Mouse (Mus musculus) lung, adult 2 months (tissue): ENCODE data around the gene Pex6.

Experiments
- CTCF ChIP-seq: fragments of 200-500 bp; IDR thresholded peaks from 2 replicates; pipeline ENCODE4 v1.5.1; 2011; ENCODE audit warnings: mild to moderate bottlenecking, low read length, control low read depth; ENCODE audit not compliant: insufficient read depth
- POLR2A ChIP-seq: fragments of 200-500 bp; IDR thresholded peaks from 2 replicates; pipeline ENCODE4 v1.6.1; 2011; ENCODE audit warnings: low read depth, mild to moderate bottlenecking, control low read depth, low read length, borderline replicate concordance; ENCODE audit errors: extremely low read depth

GRCm38 (mm10) chr17:46773278-46774130 lies 62.2 kb downstream of the Pex6 start:
- no peak for TF ChIP-seq CTCF
- no peak for TF ChIP-seq POLR2A
